Mouse (Mus musculus): ENCODE measurements around the gene Ccdc51.

GRCm38 (mm10) chr9:109039681-109040080 lies 42.6 kb upstream of the Ccdc51 start:
- no peak for TF ChIP-seq GATA1 (IDR thresholded peaks at IDR 0.05; ENCODE audit: borderline replicate concordance, low read length)
- TF ChIP-seq FLI1 (IDR thresholded peaks at IDR 0.05; ENCODE audit: low read length) = no peak
